Mouse (Mus musculus) megakaryocyte progenitor cell, adult 5-6 weeks (primary cell): ENCODE results near the gene P2rx4. TPM values are rescaled to one million over a fixed set of nuclear protein-coding genes. Genes with fewer than 3 reads are reported as not detected.

Experiments
- ATAC-seq: replicated peaks from 2 replicates; pipeline ENCODE4 v1.8.0; 2016; ENCODE audit warnings: mild to moderate bottlenecking, moderate TSS enrichment, inconsistent platforms; ENCODE audit not compliant: poor library complexity
- total RNA-seq, 2 experiments: library from RNA; stranded (forward) in 1 of 2; stranded (reverse) in 1 of 2; fragments of 157-497, 149-512 nt in 1 of 2; fragments of 200-1000 nt in 1 of 2; gene quantifications; 2 replicates each; pipeline versions ENCODE4 v1.2.3 to v1.2.4; 2015 to 2017

The P2rx4 gene
- total RNA-seq, 2 experiments from 2014 or later = 13.5 to 15.6 TPM

GRCm38 (mm10) chr5:122755620-122756019 lies 48.3 kb downstream of the P2rx4 start:
- ATAC-seq = no peak

- ATAC-seq = no peak
These were observed 48.8 kb downstream of the P2rx4 start for GRCm38 (mm10) chr5:122756144-122756543.

DNA sequence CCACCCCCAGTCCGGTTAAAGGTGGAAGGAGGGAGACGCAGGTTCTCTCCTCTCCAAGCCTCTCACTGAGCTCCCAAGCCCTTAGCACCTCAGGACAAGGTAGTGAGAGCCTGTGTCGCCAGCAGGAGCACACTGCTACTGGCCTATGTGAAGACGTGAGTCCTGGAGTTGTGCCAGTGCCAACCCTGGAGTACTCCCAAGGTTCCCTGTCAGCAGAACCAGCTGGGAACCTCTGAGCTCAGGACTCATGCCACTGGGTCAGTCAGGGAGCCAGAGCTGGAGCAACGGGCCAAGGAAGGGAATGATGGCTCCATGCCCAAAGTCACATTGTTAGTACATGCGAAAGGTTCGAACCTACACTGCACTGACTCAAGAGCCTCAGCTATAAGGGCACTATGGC lies 49.3 kb downstream of the P2rx4 start:
- ATAC-seq = no peak

- ATAC-seq = no peak
These were observed 56.1 kb downstream of the P2rx4 start for GRCm38 (mm10) chr5:122763271-122764031.

GRCm38 (mm10) chr5:122764032-122764464 lies 56.7 kb downstream of the P2rx4 start:
- ATAC-seq = peak; percentile 23; the same call in 1 of the 2 replicates

GRCm38 (mm10) chr5:122767283-122767682 lies 59.9 kb downstream of the P2rx4 start:
- no peak for ATAC-seq

GRCm38 (mm10) chr5:122769101-122769568 lies 61.8 kb downstream of the P2rx4 start:
- ATAC-seq = peak; percentile 78

DNA sequence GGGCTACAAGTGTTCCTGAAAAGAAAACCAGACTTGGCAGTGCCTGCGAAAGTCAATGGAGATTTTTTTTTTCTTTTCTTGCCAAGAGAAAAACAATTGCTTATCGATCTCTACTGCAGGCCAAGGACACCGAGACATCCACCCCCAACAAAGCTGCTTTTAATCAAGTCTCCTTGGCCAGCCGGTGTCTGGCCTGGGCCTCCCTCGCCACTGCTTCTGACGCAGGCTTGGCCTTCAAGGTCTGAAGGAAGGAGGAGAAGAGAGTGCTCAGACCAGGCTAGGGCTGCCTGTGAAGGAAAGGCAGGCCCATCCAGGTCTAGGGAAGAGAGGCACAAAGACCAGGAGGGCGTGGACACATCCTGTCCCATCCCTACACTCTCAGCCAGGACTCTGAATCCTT lies 63.0 kb downstream of the P2rx4 start:
- no peak for ATAC-seq

- ATAC-seq = peak; percentile 26
These were observed 63.5 kb downstream of the P2rx4 start for GRCm38 (mm10) chr5:122770806-122771261.

DNA sequence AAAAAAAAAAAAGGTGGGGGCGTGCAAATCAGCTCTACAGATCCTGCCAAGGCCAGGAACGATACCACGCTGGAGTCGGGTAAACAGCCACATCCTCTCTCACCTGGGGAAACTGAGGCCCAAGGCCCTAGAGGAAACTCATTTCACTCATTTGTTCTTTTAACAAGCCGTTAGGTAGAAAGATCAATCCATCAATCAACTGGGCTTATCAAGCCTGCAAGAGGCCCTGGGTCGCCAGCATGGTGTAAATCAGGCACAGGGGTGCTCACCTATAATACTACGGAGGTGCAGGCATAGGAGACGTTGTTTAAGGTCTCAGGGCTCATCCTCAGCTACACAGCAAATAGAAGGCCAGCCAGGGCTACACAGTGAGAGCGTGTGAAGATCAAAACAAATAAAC lies 64.1 kb downstream of the P2rx4 start:
- ATAC-seq = no peak

GRCm38 (mm10) chr5:122773756-122774155 lies 66.4 kb downstream of the P2rx4 start:
- ATAC-seq = no peak

DNA sequence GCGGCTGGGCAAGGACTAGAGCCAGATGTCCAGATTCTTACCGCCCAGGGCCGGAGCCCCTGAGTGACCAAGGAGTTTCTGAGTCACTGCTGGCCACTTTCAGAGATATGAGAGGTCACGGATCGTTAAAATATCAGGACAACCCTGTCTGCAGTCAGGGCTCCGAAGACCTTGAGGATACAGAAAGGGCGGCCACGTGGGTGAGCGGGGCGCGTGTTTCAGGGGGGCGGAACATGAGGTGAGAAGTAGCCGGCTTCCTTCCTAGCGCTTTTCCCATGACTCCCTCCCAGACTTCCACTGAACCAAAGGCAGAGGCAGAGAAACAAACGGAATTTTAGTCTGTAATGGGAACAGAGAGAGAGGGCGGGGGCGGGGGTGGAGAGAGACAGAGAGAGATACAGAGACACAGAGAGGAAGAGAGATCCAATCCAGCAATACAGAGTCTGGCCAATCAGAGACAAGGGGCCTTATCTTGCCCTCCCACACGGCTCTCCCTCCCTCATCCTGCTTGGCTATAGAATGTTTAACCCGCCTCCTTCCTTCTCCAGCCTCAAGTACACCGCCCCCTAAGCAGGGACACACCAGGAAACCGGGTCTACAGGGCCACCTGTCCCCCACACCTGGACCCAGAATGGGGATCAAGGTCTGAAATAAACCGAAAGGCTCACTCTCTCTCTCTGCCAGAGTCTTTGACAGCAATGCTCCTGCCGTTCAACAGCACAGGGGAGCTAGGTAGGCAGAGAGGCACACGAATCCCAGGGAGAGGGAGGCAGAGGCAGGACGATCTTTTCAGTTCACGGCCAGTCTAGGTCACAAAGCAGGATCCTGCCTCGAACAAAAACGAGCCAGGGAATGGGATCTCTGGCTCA lies 67.6 kb downstream of the P2rx4 start:
- peak; percentile 66 for ATAC-seq

DNA sequence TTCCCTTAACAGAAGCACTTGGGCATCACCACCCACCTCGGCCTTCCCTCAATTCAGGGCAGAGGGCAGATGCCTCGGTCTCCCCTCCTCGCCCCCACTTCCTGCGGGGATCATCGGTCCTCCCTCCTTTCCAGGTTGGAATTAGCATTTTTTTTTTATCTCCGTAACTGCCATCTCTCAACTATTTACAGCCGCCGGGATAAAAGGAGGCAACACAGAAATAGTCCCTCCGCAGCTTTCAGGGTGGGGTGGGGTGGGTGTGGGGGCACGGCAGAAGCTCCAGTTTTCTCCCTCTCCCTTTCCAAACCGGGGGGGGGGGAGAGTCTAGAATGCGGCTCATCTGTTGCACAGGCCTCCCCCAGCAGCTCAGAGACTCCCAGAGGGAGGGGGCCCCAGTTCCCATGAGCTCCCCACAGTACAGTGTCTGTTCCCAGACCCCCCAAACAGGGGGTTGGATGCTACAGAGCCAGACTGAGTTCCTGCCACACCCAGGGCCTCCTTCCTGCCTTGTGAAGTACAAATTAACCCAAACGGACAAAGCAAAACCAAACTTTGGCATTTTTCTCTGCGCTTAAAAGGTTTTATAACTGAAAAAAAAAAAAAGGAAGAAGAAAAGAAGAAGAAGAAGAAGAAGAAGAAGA lies 68.4 kb downstream of the P2rx4 start:
- ATAC-seq = no peak

DNA sequence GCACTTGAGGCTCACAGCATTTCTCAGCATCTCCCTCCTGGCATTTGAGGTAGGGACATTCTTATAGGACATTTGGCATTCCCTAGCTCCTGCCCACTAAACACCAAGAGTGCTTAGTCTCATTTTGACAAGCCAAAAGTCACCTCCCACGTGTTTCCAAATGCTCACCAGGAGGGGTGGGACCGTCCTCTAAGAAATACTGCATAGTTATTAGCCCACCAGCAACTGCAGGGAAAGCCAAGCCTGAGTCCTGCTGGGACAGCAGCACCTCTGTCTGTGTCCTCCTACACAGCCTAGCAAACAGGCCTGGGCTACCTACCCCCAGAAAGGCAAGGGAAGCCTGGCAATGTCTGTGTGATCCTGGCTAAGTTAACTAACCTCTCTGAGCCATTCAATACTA lies 70.0 kb downstream of the P2rx4 start:
- ATAC-seq = no peak

- 0 out of 2 replicates have a peak, but pooled peaks have one; percentile 9 for ATAC-seq
These were observed 71.2 kb downstream of the P2rx4 start for GRCm38 (mm10) chr5:122778231-122779226.

Other genes with a start within 250 kb of the P2rx4 start
- 72.8 and 78.3 TPM in 2 replicates for gene Atp2a2, start 205.3 kb upstream of the P2rx4 start, total RNA-seq (2015)
- 98.4 and 99.1 TPM in 2 replicates for gene Atp2a2, start 205.3 kb upstream of the P2rx4 start, total RNA-seq (2017)
- gene Ift81, start 93.0 kb upstream of the P2rx4 start, total RNA-seq (2015) = 2.7 and 4.5 TPM in 2 replicates
- 1.8 and 6.0 TPM in 2 replicates for gene Ift81, start 93.0 kb upstream of the P2rx4 start, total RNA-seq (2017)
- gene P2rx7, start 63.6 kb upstream of the P2rx4 start, total RNA-seq (2015) = 6.1 and 8.3 TPM in 2 replicates
- gene P2rx7, start 63.6 kb upstream of the P2rx4 start, total RNA-seq (2017) = 8.5 and 11.6 TPM in 2 replicates
- gene Camkk2, start 71.9 kb downstream of the P2rx4 start, total RNA-seq (2015) = 29.4 and 30.7 TPM in 2 replicates
- gene Camkk2, start 71.9 kb downstream of the P2rx4 start, total RNA-seq (2017) = 23.2 and 34.3 TPM in 2 replicates
- gene Anapc5, start 113.8 kb downstream of the P2rx4 start, total RNA-seq (2015) = 193 and 210 TPM in 2 replicates
- 298 and 322 TPM in 2 replicates for gene Anapc5, start 113.8 kb downstream of the P2rx4 start, total RNA-seq (2017)
- 7.9 and 10.1 TPM in 2 replicates for gene Rnf34, start 142.5 kb downstream of the P2rx4 start, total RNA-seq (2015)
- gene Rnf34, start 142.5 kb downstream of the P2rx4 start, total RNA-seq (2017) = 12.7 and 15.6 TPM in 2 replicates